Mouse (Mus musculus) layer of hippocampus, adult 2 months (tissue): Measurements from ENCODE around the gene Vmn2r50. TPM values are rescaled to one million over a fixed set of nuclear protein-coding genes. Genes with fewer than 3 reads are reported as not detected.
"Not testable (repeated sequence)": the region's sequence is repeated elsewhere in the genome, so short reads cannot be mapped to it uniquely, and the experiment has no call there.

Experiments
- DNase-seq, 2 experiments: peaks; one replicate each; pipeline ENCODE4 v3.0.0; 2022; ENCODE audit warnings: low spot score in 2 of 2
- H3K27ac ChIP-seq: fragments of 200-600 bp; 2 replicates; pipeline ENCODE4 v1.8.1; 2022
- H3K4me3 ChIP-seq: fragments of 200-600 bp; 2 replicates; pipeline ENCODE4 v1.8.1; 2022; ENCODE audit warnings: mild to moderate bottlenecking
- long read RNA-seq, 2 experiments: library from polyadenylated mRNA; stranded (forward); transcript quantifications; one replicate each; pipeline ENCODE4 v2.0.0; 2021; ENCODE audit warnings: borderline mapping rate in 2 of 2
- total RNA-seq, 2 experiments: library from RNA; stranded (reverse); gene quantifications; 2 replicates each; pipeline ENCODE4 v1.2.3; 2021

Vmn2r50 gene
- not detected for total RNA-seq
- long read RNA-seq, experiment 1: 0 reads
- long read RNA-seq, experiment 2: 0 reads

- DNase-seq, H3K27ac ChIP-seq, H3K4me3 ChIP-seq: not testable (repeated sequence)
These were observed at the start of gene Vmn2r50 for GRCm38 (mm10) chr7:10053196-10053595. Gene Vmn2r50 (minus strand): TSS chr7:10053296.

DNA sequence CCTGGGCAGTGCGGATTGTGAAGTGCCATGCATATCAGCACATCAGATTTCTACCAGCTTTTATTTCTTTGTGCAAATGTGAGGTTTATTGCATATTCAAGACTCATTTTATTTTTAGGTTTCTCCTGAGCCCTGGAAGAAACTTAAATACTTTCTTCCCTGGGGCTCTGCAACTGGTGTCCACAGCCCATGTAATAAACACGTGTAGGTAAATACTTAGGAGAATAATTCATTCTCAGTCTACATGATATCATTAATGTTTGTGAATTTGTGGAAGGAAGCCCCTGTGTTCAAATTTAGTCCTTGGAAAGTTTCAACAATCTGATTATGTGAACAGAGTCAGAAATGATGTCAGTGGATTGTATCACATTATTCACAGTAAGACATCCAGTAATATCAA lies 60.9 kb downstream of the Vmn2r50 start, which contains the start of gene Vmn2r49:
TSS of gene Vmn2r49 (minus strand) at position 101 of the 400 bp plus-strand sequence.
- not testable (repeated sequence) for H3K4me3 ChIP-seq, DNase-seq, H3K27ac ChIP-seq

Other genes starting within 250 kb of the Vmn2r50 start
- not detected for gene Vmn2r47, start 212.0 kb downstream of the Vmn2r50 start, total RNA-seq
- gene Vmn2r48, start 99.7 kb downstream of the Vmn2r50 start, total RNA-seq: not detected
- gene Vmn2r49, start 61.0 kb downstream of the Vmn2r50 start, total RNA-seq: not detected
- gene Vmn2r51, start 52.4 kb upstream of the Vmn2r50 start, total RNA-seq: not detected
- not detected for gene Vmn2r52, start 123.3 kb upstream of the Vmn2r50 start, total RNA-seq
- gene Vmn1r66, start 224.7 kb upstream of the Vmn2r50 start, total RNA-seq: not detected